Mouse (Mus musculus) ES-Bruce4 (cell line): ENCODE data around the gene Zbtb39.

ENCODE experiments used
- EP300 ChIP-seq: IDR thresholded peaks from 2 replicates; pipeline ENCODE4 v1.6.1; 2011; ENCODE audit warnings: low read depth, low read length; ENCODE audit not compliant: insufficient read depth
- POLR2A ChIP-seq: IDR thresholded peaks from one replicate; pipeline ENCODE4 v1.8.1; 2011; ENCODE audit warnings: low read length; ENCODE audit not compliant: insufficient read depth

GRCm38 (mm10) chr10:127755246-127755645, 15.9 kb downstream of the Zbtb39 start:
- TF ChIP-seq POLR2A (no peak), EP300 (no peak)
